Mouse (Mus musculus) kidney, adult 2 months (tissue): ENCODE measurements around the gene Atp8a1.

ENCODE experiments used
- CTCF ChIP-seq: fragments of 200-500 bp; conservative IDR thresholded peaks from 2 replicates; pipeline ENCODE4 v1.5.1; 2011; ENCODE audit warnings: low read depth, mild to moderate bottlenecking, control low read depth, low read length, moderate library complexity, mixed read lengths; ENCODE audit not compliant: insufficient read depth, insufficient read length
- POLR2A ChIP-seq: fragments of 200-500 bp; IDR thresholded peaks from one replicate; pipeline ENCODE4 v1.6.1; 2011; ENCODE audit warnings: low read depth, low read length, control low read depth

DNA sequence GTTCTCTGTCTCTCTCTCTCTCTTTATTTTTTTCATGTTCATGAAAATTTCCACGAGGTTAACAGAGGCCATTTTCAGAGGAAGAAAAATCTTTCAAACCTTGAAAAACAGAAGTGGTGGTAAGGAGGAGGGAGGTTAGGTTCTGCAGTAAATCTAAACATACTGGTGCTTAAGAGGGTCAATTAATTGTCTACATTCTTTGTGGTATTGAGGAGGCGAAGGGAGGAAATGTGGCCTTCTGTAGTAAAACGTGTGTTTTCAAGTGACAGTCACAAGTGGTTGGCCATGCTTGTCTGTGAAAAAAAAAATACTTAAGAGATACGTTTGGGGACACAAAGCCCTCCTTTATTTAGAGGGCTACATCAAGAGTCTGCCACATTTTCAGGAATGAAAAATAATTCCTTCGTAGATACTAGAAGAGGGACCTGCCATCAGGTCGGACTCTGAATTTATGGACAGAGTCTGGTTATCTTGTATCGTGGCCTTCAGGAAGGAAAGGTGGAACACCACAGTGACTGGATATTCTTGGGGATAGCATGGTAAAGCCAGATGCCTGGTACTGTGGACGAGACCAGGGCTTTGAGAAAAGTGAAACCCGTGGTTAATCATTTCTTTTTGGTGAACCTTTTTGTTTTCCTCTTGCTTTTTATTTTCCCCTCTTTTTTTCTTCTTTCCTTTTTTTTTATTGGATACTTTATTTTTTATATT, 113.5 kb downstream of the Atp8a1 start:
- no peak for TF ChIP-seq CTCF
- TF ChIP-seq POLR2A, result no peak
